ENCODE assay signal across 10 mouse cellular contexts in the genomic region with DNA sequence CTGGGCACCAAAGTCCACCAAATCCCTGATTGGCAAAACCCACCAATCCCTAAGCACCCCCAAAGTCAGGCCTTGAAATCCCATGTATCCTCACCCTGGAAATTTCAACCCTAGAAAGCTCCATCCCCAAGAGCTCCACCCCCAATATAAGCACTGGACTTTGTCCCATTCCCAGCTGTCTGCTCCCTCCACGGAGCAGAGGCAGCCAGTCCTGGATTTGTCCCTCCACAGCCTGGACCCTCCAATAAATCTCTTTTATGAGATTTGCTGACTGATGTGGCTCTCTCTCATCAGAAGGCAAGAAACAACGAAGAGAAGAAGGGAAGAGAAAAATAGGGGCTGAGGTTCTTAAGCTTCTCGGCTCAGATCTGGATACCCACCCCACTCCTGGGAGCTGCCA.
"Had no signal": no experiment of that assay in that cellular context is flagged by ENCODE, and none has a peak within 500 bp of the region (broad histone marks: within the 10 kb centered on the region; RNA-seq: fewer than 3 reads in every experiment).

No protein-coding gene starts in this region.

- H3K36me3 ChIP-seq: liver, embryonic 13.5 days had no signal

- H3K4me2 ChIP-seq: liver, embryonic 13.5 days; midbrain, embryonic 11.5 days had no signal

- H3K27ac ChIP-seq: left cerebral cortex, adult 2 months; liver, embryonic 13.5 days had no signal

- H3K9ac ChIP-seq: liver, embryonic 13.5 days had no signal

- H3K4me1 ChIP-seq: liver, embryonic 13.5 days had no signal

- H3K27me3 ChIP-seq: liver, embryonic 13.5 days had no signal

- H3K4me3 ChIP-seq: left cerebral cortex, adult 2 months; liver, embryonic 13.5 days had no signal

- H3K9me3 ChIP-seq: liver, embryonic 13.5 days had no signal

- DNase-seq: layer of hippocampus, postnatal 36 days; liver, embryonic 13.5 days; lung, adult 2 months; lung, postnatal 14 days; lung, postnatal 4 days; midbrain, embryonic 14.5 days; thymus, adult 18-20 months; thymus, postnatal 4 days had no signal
